Mouse (Mus musculus): Measurements from ENCODE around the gene Zfp934.
"Not testable (repeated sequence)": the region's sequence is repeated elsewhere in the genome, so short reads cannot be mapped to it uniquely, and the experiment has no call there.

Zfp934 gene

GRCm38 (mm10) chr13:62571099-62571498 lies at the start of gene Zfp934:
Zfp934 (minus strand) TSS chr13:62571199.
- not testable (repeated sequence) for DNase-seq

DNA sequence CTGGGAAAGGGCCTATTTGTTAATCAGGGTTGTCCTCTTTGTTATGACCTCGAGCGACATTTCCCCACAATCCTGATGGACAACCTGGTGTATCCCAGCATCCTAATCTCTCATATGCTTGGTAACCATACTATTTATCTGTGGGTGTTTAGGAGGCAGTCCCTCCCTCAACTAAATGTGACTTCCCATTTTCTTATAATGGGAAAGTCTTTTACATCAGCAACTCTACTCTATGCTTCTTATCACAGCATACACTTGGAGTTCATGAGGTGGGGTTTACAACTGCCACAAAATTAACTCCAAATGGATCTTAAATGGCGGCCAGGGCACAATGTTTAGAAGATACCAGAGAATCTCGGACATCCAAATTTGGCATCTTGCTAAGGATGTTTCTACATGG lies 46.5 kb upstream of the Zfp934 start:
- DNase-seq, result not testable (repeated sequence)

DNA sequence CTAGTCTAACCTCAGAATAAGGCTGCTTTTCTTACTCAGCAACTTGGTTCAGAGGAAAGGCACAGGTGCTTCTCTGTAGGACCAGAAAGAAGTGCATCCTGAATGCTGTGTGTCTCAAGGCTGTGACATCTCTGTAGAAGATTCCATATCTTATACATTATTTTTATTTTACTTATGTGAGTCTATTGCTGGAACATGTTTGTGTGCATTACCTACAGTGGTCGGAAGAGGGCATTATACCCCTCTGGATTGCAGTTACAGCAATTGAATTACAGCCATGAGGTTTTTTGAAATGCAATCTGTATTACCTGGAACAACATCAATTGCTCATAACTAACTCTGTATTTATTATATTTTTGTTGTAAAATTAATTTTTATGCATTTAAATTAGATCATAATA lies 9.3 kb downstream of the Zfp934 start:
- DNase-seq, result not testable (repeated sequence)

- peak; percentile 73 for DNase-seq
Measured at GRCm38 (mm10) chr13:62558189-62559110, 12.5 kb downstream of the Zfp934 start, which contains the start of gene Zfp935. Zfp935 (minus strand) TSS chr13:62558511.

DNA sequence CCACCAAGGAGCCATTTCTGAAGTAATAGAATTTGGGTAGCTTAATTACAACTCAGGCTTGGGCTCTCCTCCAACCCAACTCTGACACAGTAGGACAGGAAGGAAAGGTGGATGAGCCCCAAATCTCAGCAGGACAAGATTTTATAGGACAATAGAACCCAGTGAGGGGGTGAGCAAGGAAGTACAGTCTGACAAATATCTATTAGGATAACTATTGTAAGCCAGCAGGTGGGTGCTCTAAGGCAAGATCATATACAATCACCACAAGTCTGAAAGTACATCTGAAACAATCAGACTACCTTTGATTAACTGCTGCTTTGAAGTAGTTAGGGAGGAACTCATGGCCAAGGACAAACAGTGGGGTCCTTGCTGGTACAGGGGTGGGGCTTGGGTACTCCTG lies 40.9 kb downstream of the Zfp934 start:
- not testable (repeated sequence) for DNase-seq

DNA sequence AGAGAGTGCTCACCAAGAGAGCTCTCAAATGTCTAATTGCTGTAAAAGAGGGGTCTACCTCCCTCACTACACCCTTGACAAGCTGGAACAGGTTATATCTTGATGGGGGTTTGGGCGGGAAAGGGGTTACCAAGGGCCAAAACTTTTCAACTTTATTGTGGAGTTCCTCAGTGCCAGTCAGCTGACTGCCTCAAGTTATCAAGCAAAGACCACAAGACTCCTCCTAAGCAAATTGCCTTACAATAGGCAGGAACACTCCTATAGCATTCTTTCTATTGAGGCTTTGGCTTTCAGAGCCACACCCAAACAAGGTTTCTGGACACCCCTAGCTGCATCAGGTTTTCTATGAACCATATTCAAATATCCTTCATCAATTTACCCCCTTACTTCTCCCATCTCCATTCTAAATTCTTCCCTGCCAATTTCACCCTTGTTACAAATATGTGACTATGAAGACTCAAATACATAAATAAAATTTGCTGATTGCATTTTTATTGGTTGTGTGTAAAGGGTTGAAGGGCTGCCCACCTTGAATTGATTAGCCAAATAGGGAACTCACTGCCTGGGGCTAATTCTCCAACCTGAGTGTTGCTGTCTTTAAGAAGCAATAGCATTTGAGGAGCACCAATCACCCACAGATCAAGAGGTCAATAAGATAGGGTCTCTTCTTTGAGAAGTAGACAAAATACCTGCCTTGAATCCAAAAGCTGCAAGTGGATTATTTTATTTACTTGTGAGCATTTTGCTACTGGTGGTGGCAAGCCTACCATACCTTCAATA lies 60.2 kb downstream of the Zfp934 start:
- not testable (repeated sequence) for DNase-seq

GRCm38 (mm10) chr13:62472661-62473060 lies 98.3 kb downstream of the Zfp934 start:
- not testable (repeated sequence) for DNase-seq

- not testable (repeated sequence) for DNase-seq
Measured at GRCm38 (mm10) chr13:62469947-62470346, 101.1 kb downstream of the Zfp934 start.

DNA sequence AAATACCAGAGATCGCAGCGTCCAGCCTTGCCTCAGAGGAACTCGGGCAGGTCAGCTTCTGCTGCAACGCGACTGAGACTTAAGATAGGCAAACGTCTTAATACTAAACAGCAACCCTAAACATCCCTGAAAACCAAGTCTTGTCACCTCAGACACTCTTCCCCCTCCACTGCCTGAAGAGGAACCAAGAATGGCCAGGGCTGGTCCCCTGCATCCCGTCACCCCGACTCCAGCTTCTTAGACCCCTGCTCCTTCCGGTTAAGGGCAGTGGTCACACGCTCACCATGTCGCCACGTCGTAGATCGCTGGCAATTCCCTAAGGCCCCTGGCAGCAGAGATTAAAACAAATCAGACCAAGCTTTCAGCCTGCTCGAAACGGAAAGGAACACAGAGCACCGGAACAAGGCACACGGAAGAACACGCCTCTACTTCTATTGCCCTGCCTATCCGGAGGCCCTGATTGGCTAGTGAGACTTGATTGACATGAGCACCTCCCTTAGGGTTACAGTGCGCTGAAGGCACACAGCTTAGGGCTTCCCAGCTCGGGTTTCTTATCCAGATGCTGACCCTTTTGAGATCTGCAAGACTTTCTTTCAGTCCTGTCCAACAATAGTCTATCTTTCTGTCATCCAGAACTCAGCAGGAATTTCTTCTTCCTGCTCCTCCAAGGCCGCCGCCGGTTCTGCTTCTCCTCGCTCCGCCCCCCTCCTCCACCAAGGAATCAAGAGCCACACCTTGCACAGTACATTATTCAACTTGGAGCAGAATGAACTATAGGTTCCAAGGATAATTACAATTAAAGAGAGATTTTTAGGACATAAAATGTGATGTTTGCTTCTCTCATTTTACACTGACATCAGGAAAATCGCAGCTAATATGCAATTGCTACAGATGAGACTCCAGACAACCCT lies 104.3 kb downstream of the Zfp934 start, which contains the start of gene Gm49359:
Gene Gm49359, minus strand, starts transcription at position 409 of the 911 bp plus-strand sequence.
- peak; percentile 88 for DNase-seq

All from right cerebral cortex, postnatal 25 days (tissue).